Mouse (Mus musculus) layer of hippocampus, postnatal 10 days (tissue): Measurements from ENCODE around the gene Cdh13. TPM values are rescaled to one million over a fixed set of nuclear protein-coding genes. Genes with fewer than 3 reads are reported as not detected.

ENCODE experiments used
- DNase-seq, 2 experiments: peaks; one replicate each; pipeline ENCODE4 v3.0.0; 2021; ENCODE audit warnings: low spot score in 2 of 2
- total RNA-seq, 2 experiments: library from RNA; stranded (reverse); gene quantifications; 2 replicates each; pipeline ENCODE4 v1.2.3; 2021

The Cdh13 gene
- total RNA-seq, 2 experiments from 2014 or later: 74.9 to 76.6 TPM

DNA sequence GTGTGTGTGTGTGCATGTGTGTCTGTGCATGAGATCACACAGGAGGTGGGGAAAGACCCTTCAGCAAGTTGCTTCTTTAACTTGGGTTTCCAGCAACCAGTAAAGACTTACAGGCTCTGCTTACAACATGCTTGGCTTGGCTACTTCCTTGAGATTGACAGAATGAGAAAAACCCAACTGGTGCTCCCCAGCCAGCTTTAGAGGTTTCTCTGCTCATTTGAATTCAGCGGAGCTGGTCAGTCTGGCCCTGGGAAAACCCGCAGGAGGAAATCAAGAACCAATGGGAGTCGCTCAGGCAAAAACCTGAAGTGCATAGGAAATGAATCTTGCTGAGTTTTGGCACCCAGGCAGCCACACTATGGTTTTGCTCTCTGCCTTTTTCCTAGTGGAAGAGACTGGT, 96.1 kb downstream of the Cdh13 start:
- DNase-seq: peak; percentile 32 to 49

DNA sequence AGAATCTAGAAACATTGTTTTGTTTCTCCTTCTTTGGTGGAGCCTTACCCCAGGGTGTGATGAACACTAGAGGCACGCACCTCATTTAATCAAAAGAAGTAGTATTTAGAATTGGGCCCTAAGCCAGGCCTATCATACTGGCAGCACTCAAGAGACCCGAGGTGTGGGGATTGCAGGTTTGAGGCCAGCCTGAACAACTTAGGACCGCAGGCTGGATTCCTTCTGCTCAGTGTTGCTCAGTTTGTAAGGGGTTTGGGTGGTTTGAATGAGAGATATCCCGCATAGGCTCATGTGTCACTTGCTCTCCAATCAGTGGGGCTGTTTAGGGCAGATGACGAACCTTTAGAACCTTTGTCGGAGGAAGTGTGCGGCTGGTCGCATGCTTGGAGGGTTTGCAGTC, 96.5 kb downstream of the Cdh13 start:
- DNase-seq: no peak

DNA sequence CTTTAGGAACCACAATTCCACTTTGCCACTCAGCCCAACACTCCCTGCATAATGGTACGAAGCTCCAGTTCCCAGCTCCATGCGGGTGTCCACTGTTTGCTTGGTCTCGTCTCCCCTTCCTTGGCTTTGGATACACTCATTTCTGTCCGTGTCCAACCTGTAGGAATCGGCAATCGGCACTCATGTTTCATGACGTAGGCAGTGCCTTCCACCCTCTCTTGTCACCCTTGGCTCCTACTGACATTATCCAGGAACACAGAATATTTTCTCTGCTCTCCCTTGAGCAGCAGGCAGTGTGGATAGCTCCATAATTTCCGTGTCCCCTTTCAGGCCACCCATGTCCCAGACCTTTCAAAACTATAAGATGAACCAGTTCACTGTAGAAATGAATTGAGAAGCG, 97.2 kb downstream of the Cdh13 start:
- DNase-seq: no peak

DNA sequence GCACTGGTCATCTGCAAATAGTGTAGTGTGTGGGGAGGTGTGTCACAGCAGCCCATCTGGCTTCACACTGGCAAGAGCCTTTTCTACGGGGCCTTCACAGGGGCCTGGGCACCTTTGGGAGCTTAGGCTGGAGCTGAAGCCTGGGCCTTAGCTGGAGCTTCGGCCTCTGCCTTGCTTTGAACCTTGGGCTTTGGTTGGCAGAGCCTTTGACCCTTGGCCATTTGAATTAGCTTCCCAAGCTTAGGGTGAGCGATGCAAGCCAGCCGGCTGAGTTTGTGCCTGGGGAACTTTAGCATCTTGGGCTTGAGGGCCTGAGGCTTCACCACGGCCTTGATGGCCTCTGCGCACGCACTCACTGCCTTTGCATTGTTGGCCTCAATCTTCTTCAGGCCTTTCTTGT, 98.1 kb downstream of the Cdh13 start:
- DNase-seq: no peak

DNA sequence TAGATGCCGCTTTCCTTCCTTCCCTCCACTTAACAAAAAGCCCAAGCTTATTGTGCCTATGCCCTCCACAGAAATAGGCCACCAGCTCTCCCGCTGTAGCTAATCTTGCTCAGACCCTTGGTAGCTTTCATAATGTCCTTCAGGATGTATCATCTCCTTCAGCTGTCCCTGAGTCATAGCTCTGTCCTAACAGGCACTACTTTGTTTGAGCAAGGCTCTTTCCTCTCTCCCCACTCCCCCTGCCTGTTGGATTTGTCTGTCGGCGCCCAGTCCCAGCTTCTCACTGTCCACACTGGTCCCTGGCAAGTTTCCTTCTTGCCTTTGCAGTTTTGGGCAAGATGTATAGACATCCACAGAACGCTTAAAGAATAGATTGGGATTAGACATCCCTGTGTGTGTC, 100.8 kb downstream of the Cdh13 start:
- DNase-seq: no peak

DNA sequence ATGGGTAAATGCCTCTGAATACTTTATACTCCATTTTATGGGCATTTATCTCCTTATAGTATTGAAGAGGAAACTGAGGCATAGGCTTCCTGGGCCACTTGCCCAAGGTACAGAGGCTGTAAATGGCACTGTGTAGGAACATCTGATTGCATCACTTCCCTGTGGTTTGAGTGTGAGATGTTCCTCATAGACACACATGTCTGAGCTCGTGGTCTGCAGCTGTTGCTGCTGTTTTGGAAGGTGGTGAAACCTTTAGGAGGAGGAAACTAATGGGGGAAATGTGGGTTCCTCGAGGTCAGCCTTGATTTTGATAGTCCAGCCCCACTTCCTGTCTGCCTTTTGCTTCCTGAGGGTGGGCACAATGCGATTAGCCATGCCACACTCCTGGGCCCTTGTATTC, 105.9 kb downstream of the Cdh13 start:
- DNase-seq: no peak

DNA sequence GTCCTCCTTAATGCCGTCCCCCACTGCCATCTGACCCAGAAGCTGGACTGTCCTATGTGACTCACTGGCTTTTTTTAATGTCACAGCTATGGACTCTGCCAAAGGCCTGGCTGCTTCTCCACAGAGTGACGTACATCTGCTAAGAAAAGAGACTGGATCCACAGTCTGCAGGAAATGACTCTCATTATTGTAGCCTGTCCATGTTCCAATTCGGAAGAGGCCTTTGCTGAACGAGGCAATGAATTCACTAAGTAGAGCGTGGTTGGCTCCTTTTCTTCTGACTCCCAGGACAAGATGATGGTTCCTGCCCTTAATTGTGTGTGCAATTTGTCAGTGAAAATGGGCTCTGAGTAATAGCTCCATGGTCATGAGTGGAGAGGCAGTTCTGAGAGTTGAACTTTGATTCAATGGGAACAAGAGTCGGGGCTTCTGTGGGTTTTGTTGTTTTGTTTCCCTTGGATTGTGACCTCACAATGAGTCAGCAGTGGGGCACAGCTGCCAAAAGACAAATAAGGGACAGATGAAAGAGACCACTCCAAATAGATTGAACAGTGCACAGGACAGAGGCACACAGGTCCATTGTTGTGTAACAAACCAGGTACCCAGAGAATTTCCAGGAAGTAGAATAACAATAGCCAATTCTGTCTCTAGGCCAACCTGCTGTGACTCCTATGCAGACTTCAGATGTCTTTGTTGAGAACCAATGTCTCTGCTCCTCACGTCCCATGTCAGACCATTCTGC, 110.5 kb downstream of the Cdh13 start:
- DNase-seq: no peak

DNA sequence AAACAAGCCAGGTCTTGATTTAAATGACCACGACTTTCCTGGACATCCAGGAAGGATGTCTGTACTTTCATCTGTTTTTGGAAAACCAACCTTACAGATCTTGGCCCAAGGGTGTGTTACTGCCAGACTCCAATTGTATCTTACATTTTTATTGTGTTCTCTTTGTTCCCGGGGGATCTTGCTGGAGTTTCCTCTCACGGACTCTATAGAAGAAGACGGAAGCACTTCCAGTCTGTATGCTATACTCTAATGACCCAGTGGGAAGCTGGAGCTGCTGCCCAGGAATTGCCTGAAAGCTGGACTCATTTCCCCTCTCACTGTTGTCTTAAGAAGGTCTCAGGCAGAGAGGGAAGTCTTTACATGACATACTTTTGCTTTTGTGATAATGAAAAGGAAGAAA, 111.6 kb downstream of the Cdh13 start:
- DNase-seq: no peak

DNA sequence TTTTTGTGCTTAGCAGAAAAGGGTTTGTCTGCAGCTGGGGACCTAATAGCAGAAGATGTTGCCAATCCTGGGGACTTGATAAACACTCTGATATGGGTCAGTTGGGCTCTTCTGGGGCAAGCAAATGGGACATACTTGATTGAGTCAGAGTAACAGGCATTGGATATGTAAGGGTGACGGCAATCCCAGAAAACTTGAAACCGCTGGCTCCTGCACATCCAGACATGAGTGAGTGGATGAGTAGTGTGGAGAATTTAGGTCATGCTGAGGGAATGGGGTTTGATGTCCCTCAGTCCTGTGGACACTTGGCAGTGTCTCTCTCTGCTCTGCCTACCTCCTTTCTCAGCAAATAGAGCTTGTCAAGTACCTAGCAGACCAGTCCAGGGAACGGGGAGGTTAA, 121.3 kb downstream of the Cdh13 start:
- no peak for DNase-seq

DNA sequence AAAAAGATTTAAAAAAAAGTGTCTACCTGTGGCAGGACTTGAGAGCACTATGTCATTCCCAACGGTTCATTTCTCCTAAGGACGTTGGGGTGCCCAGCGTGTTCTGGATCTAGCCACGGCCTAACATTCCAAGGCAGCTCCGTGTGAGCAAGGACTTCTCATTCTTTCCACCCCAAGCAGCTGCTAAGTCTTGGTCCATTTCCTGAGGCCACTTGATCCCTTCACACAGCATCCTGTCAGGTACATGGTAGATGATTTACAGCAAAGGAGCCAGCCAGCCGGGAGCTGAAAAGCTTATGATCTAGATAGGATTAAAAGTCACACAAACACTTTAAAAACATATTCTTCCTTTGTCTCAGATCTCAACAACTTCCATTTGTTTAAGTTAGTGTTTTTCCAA, 123.8 kb downstream of the Cdh13 start:
- no peak for DNase-seq

DNA sequence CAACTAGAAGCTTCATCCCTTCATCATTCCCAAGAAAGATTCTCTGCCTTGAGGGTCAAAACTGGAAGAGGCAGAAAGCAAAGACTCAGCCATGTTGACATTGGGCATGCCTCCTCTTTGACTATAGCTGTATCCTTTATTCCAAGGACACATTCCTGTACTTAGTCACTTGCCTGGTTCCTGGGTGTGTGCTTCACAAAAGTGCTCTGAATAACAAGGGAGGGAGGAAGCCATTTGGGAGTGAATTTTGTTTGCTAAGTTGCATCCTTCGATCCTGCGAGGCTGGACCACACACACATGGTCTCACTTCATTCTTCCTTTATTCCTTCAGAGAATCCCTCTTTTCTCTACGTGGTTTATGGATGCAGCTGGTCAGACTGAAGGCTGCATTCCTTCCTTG, 125.9 kb downstream of the Cdh13 start:
- no peak for DNase-seq

DNA sequence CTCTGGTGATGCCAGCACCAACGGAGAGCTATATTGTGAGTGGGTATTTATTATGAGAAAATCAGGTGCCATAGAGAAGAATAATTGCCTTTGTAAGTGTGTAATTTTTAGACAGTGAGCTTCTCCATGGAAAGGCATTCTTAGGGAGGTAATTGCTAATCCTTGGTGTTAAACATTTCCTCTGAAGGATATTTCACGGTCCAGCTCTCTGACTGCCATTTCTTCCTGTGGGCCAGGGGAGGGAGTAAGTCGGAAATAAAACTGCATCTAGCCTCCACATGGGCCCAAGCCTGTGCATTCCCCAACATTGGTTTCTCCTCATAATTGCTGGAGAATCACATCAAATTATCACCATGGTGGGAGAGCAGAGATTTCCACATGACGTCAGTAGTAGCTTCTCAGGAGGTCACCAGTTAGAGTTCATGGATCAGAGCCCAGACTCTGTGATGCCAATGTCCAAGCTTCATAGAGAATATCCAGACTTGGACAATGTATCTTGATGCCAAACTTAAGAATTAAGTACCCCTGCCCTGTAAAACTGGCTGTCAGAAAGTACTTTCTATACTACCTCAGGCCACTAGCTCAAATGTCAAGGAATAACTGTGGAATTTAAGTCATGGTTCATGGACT, 126.9 kb downstream of the Cdh13 start:
- DNase-seq: no peak

DNA sequence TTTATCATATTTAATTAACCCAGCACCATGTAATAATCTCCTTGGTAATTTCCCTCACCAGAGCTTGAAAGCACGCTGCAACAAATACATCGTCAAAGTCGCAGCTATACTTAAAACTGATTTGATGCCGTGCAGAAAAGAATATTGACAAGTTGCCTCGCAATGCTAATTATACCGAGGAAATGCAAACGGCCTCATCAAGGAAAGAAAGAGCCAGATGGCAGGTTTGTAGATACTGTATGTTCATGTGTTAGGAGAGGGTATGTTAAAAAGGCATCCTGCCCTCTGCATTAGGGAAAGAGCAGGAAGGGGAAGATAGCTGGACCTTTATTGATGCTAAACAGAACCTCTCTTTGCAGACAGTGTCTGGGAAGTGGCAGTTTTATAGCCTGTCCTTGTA, 132.1 kb downstream of the Cdh13 start:
- DNase-seq: no peak

DNA sequence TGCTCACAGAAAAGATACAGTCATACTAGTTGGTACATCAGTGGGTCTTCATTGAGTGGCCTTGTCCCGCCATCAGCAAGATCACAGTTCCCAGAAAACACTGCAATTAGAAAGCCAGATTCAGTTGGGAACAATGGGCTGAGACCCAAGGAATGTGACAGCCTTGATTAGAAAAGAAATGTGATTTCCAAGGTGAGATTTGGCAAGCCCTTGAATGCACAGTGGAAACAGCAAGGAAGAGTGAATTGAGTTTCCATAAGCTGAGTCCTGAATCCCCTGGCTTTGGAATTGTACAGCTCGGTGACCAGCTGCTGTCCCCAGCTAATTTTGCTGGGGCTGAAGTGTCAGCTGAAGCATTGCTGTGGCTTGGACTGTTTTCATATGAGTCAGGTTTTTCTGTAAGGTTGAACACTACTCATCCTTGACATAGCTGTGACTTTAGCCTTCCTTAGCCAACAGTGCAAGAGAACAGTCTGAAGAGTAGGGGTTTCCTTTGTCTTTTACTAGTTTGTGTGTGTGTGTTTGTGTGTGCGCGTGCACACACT, 133.3 kb downstream of the Cdh13 start:
- DNase-seq: no peak

DNA sequence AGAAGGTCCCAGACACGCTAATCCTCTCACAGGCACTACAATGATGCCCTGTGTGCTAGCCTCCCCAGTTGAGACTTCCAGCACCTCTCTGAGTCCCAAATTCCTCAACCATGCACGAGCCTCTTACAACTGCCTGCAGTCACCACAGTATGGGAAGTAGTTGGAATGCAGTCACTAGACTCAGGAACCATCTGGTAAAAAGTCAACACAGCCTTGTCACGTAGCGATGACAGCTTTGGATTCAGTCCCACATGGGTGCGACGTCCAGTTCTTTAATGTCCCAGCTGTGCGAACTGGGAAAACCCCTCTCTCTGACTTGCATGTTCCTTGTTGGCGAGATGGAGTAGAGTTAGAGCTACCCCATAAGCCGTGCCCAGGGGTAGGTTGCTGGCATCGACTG, 139.1 kb downstream of the Cdh13 start:
- no peak for DNase-seq

DNA sequence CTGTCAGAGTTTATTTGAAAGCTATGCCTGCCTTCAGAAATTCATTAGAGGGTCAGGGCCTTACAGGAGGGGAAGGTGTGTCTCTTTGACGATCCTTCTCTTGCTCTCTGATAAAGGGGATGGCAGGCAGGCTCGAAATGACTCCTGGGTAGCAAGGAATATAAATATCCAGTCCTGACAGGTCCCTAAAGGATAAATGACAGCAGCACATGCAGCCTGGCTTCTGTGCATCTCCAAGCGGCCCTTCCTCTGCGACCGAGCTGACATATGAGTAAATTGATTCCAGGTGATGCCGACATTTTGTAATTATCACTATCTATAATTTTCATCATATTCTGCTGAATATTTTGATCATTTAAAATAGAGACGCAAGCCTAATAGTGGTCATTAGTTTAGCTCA, 145.4 kb downstream of the Cdh13 start:
- no peak for DNase-seq

DNA sequence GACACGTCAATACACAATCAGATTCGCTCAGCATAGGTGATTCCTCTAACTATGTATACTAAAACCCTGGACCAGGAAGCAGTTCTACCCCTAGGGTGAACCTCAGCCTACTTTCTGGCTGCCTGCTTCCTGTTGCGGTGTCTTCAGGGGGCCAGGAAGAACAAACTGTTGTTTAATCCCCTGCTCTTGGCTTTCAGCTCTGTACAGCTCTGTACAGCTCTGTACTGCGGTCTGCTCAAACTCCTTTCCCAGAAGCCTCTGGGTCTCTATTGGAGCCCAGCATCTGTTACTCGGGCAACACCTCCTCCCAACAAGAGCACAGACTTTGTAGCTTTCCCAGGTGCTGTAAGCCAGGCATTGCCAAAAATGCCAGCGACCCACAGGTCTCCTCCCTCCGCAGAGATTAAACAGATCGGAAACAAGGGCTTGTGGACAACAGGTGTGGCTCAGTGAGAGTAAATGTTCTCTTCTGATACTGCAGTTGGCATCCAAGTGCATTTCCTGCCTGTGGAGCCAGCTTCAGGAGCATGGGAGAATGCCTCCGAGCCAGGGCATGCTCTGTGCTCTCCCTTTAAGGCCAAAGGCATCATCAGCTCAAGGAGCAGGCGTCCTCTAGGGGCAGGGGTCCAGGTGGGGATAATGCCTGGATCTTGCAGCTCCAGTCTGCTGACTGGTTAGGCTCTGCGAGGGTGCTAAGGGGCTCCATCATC, 148.4 kb downstream of the Cdh13 start:
- DNase-seq: no peak

DNA sequence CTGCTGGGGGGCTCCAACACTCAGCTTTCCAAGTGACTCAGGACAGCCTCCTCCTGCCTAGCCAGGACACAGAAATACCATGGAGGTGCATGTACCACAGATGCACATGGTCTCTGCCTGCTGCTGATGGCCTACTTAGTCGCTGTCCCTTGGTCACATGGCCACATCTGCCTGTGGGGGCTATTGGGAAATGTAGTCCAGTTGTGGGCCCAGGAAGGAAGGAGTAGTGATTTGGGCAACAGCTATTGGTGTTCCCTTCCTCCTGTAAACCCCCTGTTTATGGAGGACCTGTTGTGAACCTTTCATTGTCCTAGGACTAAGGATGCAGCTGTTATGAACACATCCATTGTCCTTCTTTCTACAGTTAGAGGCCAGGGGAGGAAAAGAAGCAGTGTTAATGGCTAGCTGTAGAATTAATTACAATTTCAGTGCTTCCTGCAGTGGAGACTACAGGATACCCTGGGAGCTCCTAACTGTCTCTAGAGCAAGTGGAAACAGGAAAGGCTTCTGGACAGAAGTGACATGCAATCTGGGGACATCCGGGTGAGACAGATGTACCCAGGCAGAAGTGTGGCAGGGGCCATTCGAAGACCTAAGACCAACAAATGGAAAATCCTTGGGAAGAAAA, 150.1 kb downstream of the Cdh13 start:
- DNase-seq: no peak

DNA sequence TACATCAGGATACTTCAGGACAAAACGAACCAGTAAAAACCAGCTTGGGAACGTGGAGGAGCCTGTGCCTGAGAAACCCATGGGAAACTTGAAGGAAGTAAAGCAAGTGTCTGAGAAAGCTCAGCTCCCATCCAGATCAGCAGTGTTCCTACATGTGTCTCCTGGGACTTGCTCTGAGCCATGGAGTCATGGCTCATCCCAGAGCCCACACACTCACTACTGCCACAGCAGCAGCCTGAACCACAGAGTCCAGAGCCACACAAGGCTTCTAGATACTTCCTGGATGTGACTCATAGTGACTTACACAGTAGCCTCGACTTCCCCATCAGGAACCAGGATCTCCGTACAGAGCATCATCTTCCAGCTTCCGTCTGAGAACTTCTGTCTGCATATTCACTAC, 153.2 kb downstream of the Cdh13 start:
- no peak for DNase-seq

DNA sequence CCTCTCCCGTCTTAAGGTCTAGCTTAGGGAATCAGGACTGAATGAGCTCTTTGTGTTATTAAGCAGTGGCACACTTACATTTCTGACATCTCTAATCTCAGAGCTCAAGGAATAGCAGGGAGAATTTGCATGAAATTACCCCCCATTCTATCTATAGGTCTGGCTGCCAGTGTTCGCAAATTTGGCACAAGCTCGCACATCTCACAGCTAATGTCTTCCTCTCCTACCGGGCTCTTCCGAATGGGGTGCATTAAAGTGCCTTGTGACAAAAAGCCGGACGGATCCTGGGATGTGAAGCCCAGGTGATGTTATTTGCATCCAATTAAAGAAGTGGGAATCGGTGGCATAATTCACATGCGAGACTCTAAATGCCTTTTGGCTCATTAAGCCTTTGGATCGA, 153.6 kb downstream of the Cdh13 start:
- DNase-seq: no peak

DNA sequence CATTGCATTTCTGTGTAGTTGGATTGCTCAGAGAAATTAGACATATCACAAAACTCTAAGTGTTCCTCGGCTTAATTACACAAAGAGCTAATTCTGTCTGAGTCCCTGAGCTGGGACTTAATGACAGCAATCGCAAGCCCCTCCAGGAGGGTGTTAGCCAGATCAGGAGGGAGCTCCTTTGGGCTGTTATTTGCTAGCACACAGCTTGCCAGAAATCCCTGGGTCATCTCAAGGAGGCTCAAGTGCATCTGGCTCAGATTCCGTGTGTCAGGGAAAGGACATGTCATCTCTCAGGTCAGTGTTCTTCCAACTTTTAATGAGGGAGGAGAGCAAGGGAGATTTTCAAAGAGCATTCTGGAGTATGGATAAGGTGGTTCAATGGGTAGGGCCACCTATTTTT, 154.3 kb downstream of the Cdh13 start:
- DNase-seq: no peak

DNA sequence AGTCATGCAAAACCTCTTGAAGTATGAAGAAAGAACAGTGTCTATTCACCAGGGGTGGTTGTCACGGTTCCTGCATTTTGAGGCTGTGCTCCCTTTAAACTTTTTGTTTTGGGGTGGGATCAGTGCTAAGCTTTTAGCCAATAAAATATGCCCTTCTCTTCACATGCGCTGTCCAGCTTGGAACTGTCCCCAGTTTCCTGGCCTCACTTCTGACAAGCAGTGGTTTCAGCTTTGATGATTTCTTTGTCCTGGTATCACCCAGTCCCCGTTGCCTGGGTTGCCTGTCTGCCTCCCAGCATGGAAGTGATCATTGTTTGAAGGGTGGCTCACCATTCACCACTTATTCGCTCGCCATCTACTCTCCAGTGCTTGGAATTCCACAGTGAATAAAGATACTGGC, 156.3 kb downstream of the Cdh13 start:
- no peak for DNase-seq
